Mouse (Mus musculus) brain, embryonic 14.5 days (tissue): Measurements from ENCODE around the gene 1700025G04Rik.

ENCODE experiments used
- CTCF ChIP-seq: fragments of 200-500 bp; IDR thresholded peaks from 2 replicates; pipeline ENCODE4 v1.5.1; 2012; ENCODE audit warnings: inconsistent platforms, mild to moderate bottlenecking, moderate library complexity, borderline replicate concordance; ENCODE audit not compliant: insufficient read depth, insufficient read length; ENCODE audit errors: extremely low read depth
- POLR2A ChIP-seq: fragments of 200-500 bp; IDR thresholded peaks from 2 replicates; pipeline ENCODE4 v1.6.1; 2012; ENCODE audit warnings: mild to moderate bottlenecking, inconsistent platforms, borderline replicate concordance; ENCODE audit not compliant: poor library complexity, insufficient read depth, insufficient read length, severe bottlenecking; ENCODE audit errors: extremely low read depth

- TF ChIP-seq CTCF = peak; percentile 83; the same call in 1 of the 2 replicates
- TF ChIP-seq POLR2A = no peak
These were observed 269.5 kb downstream of the 1700025G04Rik start for GRCm38 (mm10) chr1:151820457-151820856.
